Mouse (Mus musculus) heart, postnatal 10 days (tissue): ENCODE data around the gene Cop1. TPM values are rescaled to one million over a fixed set of nuclear protein-coding genes. Genes with fewer than 3 reads are reported as not detected.
A peak's percentile ranks its signal among the peaks of the same experiment; 100 is the strongest.

Source experiments
- DNase-seq, 2 experiments: peaks; one replicate each; pipeline ENCODE4 v3.0.0; 2021
- intact Hi-C: fragments of 180-260 bp; cut with DNase I; formaldehyde crosslinking; loops from one replicate; pipeline ENCODE4 v1.15.1; 2025
- microRNA-seq, 2 experiments: library from miRNA; unstranded; fragments of <30 nt; microRNA quantifications; one replicate each; pipeline ENCODE4 v1.2.0; 2022
- total RNA-seq, 2 experiments: library from RNA; stranded (reverse); gene quantifications; 2 replicates each; pipeline ENCODE4 v1.2.3; 2021

Gene Cop1
- total RNA-seq, 2 experiments from 2014 or later: 123 to 149 TPM

- peak; percentile 48 to 73 for DNase-seq
- intact Hi-C loops: loop anchor here (2.0 to 10.0 kb wide), 4 partner anchors 126 to 684 kb away; partner anchors contain the start of gene Tnr
Measured at GRCm38 (mm10) chr1:159396515-159396914, 164.4 kb downstream of the Cop1 start.

Small RNAs within 50 kb of the gene (microRNA-seq; reads per million reads assigned to microRNA genes)
- gene Mir1843b: 95.6 to 133 reads per million in 2 experiments
